Mouse (Mus musculus) kidney, postnatal 36 days (tissue): ENCODE measurements around the gene Sac3d1.

Experiments
- DNase-seq, 2 experiments: peaks; one replicate each; pipeline ENCODE4 v3.0.0; 2021 to 2022; ENCODE audit warnings: mixed read lengths in 2 of 2

Gene Sac3d1

GRCm38 (mm10) chr19:6118677-6119185 is 281 bp upstream of the Sac3d1 start:
- no peak for DNase-seq

GRCm38 (mm10) chr19:6117346-6117985 is 984 bp downstream of the Sac3d1 start:
- DNase-seq, result no peak

DNA sequence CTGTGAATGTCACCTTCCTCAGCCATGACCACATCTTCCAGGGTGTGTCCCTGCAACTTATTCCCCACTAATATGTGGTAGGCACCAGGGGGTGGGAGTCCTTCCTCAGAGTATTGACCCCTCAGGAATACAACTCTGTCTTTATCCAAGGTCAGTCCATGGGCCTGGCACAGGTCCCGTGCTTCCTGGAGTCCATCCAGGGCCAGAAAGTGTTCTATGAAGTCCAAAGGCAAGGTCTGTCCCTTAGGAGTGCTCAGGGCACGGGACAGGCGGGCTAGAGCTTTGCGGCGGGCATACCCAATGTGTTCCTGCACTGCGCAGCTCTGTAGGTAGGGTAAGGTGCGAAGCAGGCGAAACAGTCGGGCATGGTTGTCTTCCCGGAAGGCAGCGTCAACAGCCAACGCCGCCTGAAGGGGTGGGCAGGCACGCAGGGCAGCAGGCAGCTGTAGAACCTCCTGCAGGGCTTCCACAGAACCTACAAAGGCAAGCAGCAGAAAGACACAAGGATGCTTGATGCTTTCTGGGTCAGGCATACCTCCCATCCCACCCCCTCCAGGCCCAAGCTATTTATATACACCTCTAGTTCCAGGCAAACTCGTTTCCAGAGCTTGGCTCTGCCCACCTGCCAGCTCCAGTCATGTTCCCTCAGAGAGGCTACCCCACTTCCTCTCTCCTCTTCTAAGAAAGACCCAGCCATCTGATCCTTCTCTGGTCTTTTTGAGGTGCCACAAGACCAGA is 2.2 kb downstream of the Sac3d1 start:
- DNase-seq, result peak; percentile 49 to 75

GRCm38 (mm10) chr19:6113116-6113515 is 5.3 kb downstream of the Sac3d1 start:
- DNase-seq, result peak; percentile 40 to 61

- peak; percentile 36 to 42 for DNase-seq
Measured at GRCm38 (mm10) chr19:6105586-6105985, 12.9 kb downstream of the Sac3d1 start, which contains the start of gene Naaladl1. TSS of gene Naaladl1 (plus strand) at chr19:6105782.

DNA sequence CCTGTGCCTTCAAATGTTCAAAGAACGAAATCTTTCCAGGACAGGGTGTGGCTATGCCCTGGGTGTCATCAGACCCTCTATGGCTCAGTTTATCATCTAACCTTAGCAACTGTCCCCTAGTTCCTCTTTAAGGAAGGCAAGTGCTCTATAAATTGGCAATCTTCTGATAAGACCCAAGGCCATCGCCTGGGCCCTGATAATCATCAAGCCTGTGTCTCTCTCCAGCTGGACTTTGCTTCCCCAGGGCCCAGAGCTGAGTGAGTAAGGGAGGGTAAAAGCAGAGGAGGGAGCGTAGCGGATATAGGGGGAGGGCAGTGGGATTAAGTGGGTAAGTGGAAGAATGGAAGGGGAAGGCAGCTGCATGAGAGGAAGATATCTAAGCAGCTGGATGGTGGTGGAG is 14.0 kb downstream of the Sac3d1 start:
- no peak for DNase-seq

DNA sequence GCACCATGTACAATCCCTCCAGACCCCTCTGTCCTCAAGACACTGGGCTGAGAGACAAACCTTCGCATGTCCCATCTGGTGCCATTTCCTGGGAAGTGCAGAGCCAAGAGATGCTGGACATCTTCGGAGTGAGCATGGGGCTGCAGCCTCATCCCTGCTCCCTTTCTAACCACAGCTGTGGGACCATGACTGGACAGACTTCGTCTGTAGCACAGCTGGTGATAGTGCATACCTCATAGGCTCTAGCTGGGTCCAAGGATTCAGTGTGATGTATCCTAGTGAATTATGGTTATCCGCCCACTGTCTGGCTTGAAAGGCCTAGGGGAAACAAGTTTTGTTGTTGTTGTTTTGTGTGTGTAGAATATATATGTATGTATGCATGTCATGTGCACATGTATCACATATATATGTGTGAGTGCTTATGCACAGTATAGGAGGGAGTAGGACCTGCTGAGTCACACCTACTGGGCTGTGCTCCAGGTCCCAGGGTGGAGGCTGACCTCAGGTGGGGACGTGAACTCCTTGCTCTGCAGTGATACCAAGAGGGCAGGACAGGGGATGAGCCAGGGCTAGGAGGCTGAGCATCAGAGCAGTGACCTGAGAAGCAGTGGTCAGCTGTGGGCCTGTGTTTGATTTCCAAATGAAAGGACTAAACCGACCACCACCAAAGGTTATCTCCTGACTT is 16.1 kb downstream of the Sac3d1 start:
- no peak for DNase-seq

GRCm38 (mm10) chr19:6101186-6101585 is 17.3 kb downstream of the Sac3d1 start:
- DNase-seq, result no peak

- DNase-seq, result peak; percentile 27 to 28
Measured at GRCm38 (mm10) chr19:6097847-6098246, 20.6 kb downstream of the Sac3d1 start.

GRCm38 (mm10) chr19:6094119-6094518 is 24.3 kb downstream of the Sac3d1 start, which contains the start of gene AC131692.1:
TSS of gene AC131692.1 (plus strand) at chr19:6094419.
- no peak for DNase-seq

DNA sequence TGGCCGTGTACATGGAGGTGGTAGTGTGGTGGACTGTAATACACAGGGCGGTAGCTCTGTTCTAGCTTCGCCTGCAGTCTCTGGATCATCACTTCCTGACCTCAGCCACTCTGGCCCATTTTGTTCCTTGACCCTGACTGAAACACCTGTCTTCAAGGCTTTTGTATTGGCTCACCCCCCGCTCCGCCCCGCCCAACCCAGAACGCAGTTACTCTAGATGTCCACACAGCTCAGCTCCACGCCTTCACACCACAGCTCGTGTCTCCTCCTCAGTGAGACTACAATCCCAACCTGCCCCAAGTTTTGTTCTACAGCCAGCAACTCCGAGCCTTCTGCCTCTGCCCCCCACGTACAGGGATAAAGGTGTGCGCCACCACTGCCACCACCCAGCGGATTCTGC is 29.6 kb downstream of the Sac3d1 start:
- DNase-seq, result no peak

DNA sequence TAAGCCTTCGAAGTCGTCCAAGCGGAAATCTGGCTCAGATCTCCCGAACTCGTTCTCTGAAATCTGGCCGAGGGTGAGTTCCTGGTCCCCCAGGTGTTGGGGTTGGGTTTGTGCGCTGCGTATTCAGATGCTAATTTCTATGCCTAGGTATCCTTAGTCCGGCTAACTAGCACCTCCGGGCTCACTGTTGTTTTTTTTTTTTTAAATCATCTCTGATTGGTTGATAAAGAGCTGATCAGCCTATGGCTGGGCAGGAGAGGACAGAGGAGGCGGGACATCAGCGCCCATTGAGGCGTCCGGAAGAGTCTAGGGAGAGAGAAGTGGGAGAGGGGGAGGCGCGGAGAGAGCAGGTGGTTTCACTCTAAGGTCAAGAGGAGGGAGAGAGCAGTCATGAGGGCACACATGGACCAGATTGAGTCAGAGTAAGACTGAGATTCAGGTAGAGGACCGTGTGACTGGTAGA is 33.0 kb downstream of the Sac3d1 start:
- DNase-seq, result peak; percentile 56 to 76

DNA sequence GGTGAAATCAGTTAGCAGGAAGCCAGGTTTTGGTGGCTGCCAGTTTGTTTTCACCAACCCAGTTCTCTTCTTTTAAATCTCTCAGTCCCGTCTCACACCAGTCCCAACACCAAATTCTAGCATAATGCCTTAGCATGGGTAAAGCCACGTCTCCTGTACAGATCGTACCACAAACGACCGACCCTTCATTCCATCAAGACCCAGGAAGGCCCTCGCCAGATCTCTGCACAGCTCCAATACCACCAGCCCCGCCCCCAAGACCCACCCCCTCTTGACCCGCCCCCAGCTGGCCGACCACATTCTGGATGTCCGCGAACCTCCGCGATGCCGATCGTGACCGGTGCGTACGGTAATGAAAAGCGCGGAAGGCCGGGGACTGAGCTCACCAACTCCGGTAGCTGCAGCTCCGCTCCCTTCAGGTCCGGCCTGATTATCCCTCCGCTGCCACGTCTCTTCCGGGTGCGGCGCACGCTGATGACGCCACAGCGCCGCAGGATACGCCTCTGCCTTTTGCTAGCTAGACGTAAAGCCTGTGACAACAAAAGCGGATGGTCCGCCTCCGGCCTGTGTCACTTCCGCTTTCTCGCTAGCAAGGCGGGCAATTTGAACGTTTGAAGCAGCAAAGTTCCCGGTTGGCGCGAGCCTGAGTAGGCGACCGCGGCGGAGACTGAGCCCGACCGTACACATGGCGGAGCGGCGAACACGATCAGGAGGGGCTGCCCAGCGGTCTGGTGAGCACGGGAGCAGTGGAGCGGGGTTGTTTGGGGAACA is 33.8 kb downstream of the Sac3d1 start, which contains the start of the genes Zfpl1 and Cdca5:
Zfpl1 (minus strand) TSS at position 479 of the 771 bp plus-strand sequence.
Cdca5 (plus strand) TSS at position 506 of the 771 bp plus-strand sequence.
- DNase-seq, result peak; percentile 98

- DNase-seq, result no peak
Measured at GRCm38 (mm10) chr19:6082156-6082555, 36.3 kb downstream of the Sac3d1 start, which contains the start of gene Gm28374. TSS of gene Gm28374 (minus strand) at chr19:6082256.

DNA sequence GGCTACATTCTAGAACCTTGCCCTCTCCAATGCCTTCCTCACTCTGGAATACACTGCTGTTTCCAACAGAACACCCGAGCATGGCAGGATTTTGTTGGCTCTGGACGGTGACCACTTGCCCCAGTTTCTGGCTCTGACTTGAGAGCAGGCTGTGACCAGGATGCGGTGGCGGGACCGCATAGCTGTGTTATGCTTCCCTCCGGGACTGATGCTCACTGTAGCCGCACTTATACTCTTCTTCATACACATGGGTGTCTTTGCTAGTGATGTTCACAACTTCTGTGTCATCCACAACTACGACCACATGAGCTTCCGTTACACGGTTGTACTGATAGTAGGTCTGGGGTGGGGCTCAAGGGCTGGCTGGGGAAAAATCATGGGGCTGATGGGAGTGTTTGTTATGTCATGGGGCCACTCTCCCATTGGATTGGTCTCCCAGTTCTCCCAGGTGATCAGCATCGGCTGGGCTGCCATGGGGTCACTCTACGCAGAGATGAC is 38.4 kb downstream of the Sac3d1 start, which contains the start of gene Tmem262:
Tmem262 (plus strand) TSS at position 51 of the 498 bp plus-strand sequence.
- no peak for DNase-seq

DNA sequence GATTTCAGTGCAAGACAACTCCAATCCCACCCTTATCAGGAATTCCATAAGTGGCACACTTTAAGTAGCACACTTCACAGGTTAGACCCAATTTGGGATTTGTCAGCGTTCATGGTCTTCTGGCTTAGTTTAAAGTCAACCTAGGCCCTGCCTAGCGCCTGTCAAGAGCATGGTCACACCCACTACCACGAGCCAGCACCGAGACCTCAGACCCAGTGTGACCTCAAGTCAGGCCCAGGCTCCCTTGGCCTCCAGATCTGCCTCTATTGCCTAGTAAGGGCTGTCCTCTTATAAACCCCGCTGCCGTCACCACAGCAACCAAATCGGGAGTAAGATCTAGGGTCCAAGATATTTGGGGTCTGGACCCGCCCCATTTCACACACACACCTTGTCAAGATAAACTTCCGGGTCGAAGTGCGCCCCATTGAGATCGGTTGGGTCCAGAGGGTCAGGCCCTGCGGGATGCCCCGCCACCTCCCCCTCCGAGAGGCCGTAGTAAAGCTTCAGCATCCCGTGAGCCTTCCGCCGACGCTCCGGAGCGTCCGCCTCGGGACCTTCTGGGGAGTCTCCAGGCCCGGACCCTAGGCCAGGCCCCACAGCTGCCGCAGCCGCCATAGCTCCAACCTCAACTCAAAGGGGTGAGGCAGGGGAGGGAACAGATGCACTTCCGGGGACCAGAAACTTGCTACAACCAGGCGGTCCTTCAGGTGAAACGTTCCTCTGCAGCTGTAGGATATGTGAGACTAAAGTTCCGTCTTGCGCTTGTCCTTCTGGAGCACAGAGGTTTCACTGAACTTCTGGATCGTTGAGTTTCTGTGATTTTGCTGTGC is 41.7 kb downstream of the Sac3d1 start, which contains the start of gene Vps51:
Vps51 (minus strand) TSS at position 668 of the 830 bp plus-strand sequence.
- DNase-seq, result peak; percentile 90 to 93

- DNase-seq, result no peak
Measured at GRCm38 (mm10) chr19:6073889-6074288, 44.6 kb downstream of the Sac3d1 start.

GRCm38 (mm10) chr19:6071261-6071660 is 47.2 kb downstream of the Sac3d1 start:
- no peak for DNase-seq

- DNase-seq, result no peak
Measured at GRCm38 (mm10) chr19:6070571-6071250, 47.7 kb downstream of the Sac3d1 start.

GRCm38 (mm10) chr19:6069851-6070250 is 48.6 kb downstream of the Sac3d1 start:
- no peak for DNase-seq
